ENCODE assay signal across 17 mouse cellular contexts in the genomic region with DNA sequence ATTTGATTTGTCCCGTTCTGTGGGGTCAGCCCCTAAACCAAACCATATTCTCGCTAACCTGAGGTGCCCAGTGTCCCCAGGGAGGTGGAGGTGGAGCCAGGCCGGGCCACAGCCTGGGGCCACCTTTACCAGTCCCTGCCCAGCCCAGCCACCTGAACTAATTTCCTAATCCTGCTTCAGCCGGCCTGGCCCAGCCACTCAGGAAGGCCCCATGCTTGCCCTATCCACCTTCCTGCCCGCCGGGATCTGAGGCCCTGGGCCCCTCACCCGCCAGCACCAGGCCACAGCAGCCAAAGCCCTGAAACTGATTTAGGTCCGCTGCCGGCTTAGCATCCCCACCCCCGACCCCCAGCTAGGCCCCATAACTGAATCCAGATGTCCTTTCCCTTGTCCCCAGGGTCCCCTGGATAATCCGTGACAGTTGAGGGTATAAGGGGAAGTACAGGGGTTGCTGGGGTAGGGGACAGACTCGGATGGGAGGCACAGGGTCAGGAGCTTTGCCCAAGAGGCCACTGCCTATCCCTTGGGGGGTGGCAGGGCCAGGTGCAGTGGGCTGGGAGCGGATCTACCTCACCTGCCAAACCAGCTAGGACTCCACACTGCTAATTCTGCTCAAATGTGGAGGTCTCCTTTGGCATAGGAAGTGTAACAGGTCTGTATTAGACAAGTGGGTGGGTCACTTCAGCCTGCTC.
DNase-seq lines count a peak whose midpoint lies in the region; ATAC-seq lines count a peak whose summit lies in the region.
"Had no signal": no experiment of that assay in that cellular context is flagged by ENCODE, and none has a peak within 500 bp of the region (broad histone marks: within the 10 kb centered on the region; RNA-seq: fewer than 3 reads in every experiment).

No protein-coding gene starts in this region.

- H3K4me2 ChIP-seq in kidney, embryonic 15.5 days: no peak overlapping the region
- H3K4me2 ChIP-seq: heart, embryonic 11.5 days; liver, embryonic 11.5 days; lung, embryonic 15.5 days; neural tube, embryonic 13.5 days had no signal

- H3K27ac ChIP-seq in kidney, embryonic 15.5 days: peak overlapping the region; percentile 24; the same call in 1 of the 2 replicates
- H3K27ac ChIP-seq in embryonic facial prominence, embryonic 10.5 days (replicated peaks): peak overlapping the region; percentile 67
- H3K27ac ChIP-seq: lung, embryonic 15.5 days; neural tube, embryonic 13.5 days had no signal

- ATAC-seq in kidney, embryonic 15.5 days (replicated peaks; ENCODE audit: low FRiP score): 0 out of 2 replicates have a peak, but pooled peaks have one; percentile 29

- H3K9ac ChIP-seq in kidney, embryonic 15.5 days: no peak overlapping the region
- H3K9ac ChIP-seq: lung, embryonic 15.5 days; neural tube, embryonic 13.5 days had no signal

- H3K9me3 ChIP-seq in kidney, embryonic 15.5 days (replicated peaks): no peaks in the 10 kb centered on the region
- H3K9me3 ChIP-seq in embryonic facial prominence, embryonic 10.5 days: no peaks in the 10 kb centered on the region
- H3K9me3 ChIP-seq: lung, embryonic 15.5 days; neural tube, embryonic 13.5 days had no signal

- peaks cover 9% of the 10 kb centered on the region; the same call in 1 of the 2 replicates for H3K4me1 ChIP-seq in kidney, embryonic 15.5 days
- H3K4me1 ChIP-seq in embryonic facial prominence, embryonic 10.5 days: peaks cover 36% of the 10 kb centered on the region
- H3K4me1 ChIP-seq: lung, embryonic 15.5 days had no signal

- no peak for DNase-seq in kidney, adult 9 months
- peak; percentile 80 for DNase-seq in embryonic facial prominence, embryonic 10.5 days (ENCODE audit: low spot score)
- peak; percentile 6 for DNase-seq in kidney, postnatal 14 days
- peak; percentile 6 for DNase-seq in yolk sac, embryonic 10.5 days (ENCODE audit: low spot score)
- no peak for DNase-seq in thymus, postnatal 25 days
- no peak for DNase-seq in T-cell, adult 2 months (ENCODE audit: low spot score)
- DNase-seq: adrenal gland, adult 8-10 months; cerebellum, adult 18-20 months; gastrocnemius, postnatal 36 days; heart, postnatal 4 days; spleen, adult 18-20 months; thymus, postnatal 36 days had no signal

- no peak overlapping the region for H3K4me3 ChIP-seq in kidney, embryonic 15.5 days (replicated peaks)
- H3K4me3 ChIP-seq in embryonic facial prominence, embryonic 10.5 days: 0 out of 2 replicates have a peak overlapping the region, but pooled peaks have one; percentile 8
- H3K4me3 ChIP-seq: lung, embryonic 15.5 days; neural tube, embryonic 13.5 days had no signal

- H3K27me3 ChIP-seq in kidney, embryonic 15.5 days: peaks cover 10% of the 10 kb centered on the region
- peaks cover 48% of the 10 kb centered on the region for H3K27me3 ChIP-seq in embryonic facial prominence, embryonic 10.5 days (replicated peaks; ENCODE audit: low read depth, poor library complexity, severe bottlenecking)
- H3K27me3 ChIP-seq: lung, embryonic 15.5 days; neural tube, embryonic 13.5 days had no signal

- WGBS in kidney, embryonic 15.5 days: 36% methylated on average over 13 of the region's 13 CpGs
- 17% methylated on average over 13 of the region's 13 CpGs for WGBS in embryonic facial prominence, embryonic 10.5 days

- H3K36me3 ChIP-seq in kidney, embryonic 15.5 days: no peaks in the 10 kb centered on the region
- H3K36me3 ChIP-seq in embryonic facial prominence, embryonic 10.5 days (replicated peaks): no peaks in the 10 kb centered on the region
- H3K36me3 ChIP-seq: lung, embryonic 15.5 days; neural tube, embryonic 13.5 days had no signal

Comparison
In these comparisons a context has a peak if more than half of its experiments do, and no peak if none do; other contexts are left out.
1. DNase-seq: peak in embryonic facial prominence, embryonic 10.5 days (single experiment), kidney, postnatal 14 days (single experiment) and yolk sac, embryonic 10.5 days (single experiment); none in kidney, adult 9 months (single experiment), thymus, postnatal 25 days (single experiment) and T-cell, adult 2 months (single experiment).